Mouse (Mus musculus) lung, embryonic 15.5 days (tissue): ENCODE measurements at regions not wholly inside any gene's neighbourhood (a gene's known extent, or its start where the extent isn't known, plus 50 kb on each side); places are given as distances from the start of the nearest gene placed in this dataset.
"Not testable (repeated sequence)": the region's sequence is repeated elsewhere in the genome, so short reads cannot be mapped to it uniquely, and the experiment has no call there.

Experiments used
- ATAC-seq: fragments of 200-750 bp; cut with Nextera tagmentation; 2 replicates; pipeline ENCODE4 v1.8.0; 2017; ENCODE audit warnings: moderate number of reproducible peaks, borderline replicate concordance; ENCODE audit not compliant: low FRiP score, low TSS enrichment; ENCODE audit errors: extremely low read depth
- H3K27ac ChIP-seq: fragments of 300-500 bp; sonication (generic); 2 replicates; pipeline ENCODE4 v1.5.1; 2015; ENCODE audit warnings: moderate library complexity, mild to moderate bottlenecking, inconsistent platforms
- H3K27me3 ChIP-seq: fragments of 300-500 bp; sonication (generic); 2 replicates; pipeline ENCODE4 v1.6.1; 2015; ENCODE audit warnings: inconsistent platforms
- H3K36me3 ChIP-seq: fragments of 300-500 bp; sonication (generic); 2 replicates; pipeline ENCODE4 v1.6.1; 2015; ENCODE audit warnings: inconsistent platforms
- H3K4me1 ChIP-seq: fragments of 300-500 bp; sonication (generic); 2 replicates; pipeline ENCODE4 v1.6.1; 2015; ENCODE audit warnings: inconsistent platforms
- H3K4me2 ChIP-seq: fragments of 300-500 bp; sonication (generic); 2 replicates; pipeline ENCODE4 v1.6.1; 2015; ENCODE audit warnings: inconsistent platforms, mild to moderate bottlenecking, moderate library complexity
- H3K4me3 ChIP-seq: fragments of 300-500 bp; sonication (generic); 2 replicates; pipeline ENCODE4 v1.5.1; 2015; ENCODE audit warnings: mild to moderate bottlenecking, inconsistent platforms
- H3K9ac ChIP-seq: fragments of 300-500 bp; sonication (generic); 2 replicates; pipeline ENCODE4 v1.6.1; 2015; ENCODE audit warnings: inconsistent platforms
- H3K9me3 ChIP-seq: fragments of 300-500 bp; sonication (generic); 2 replicates; pipeline ENCODE4 v1.6.1; 2016; ENCODE audit warnings: inconsistent platforms
- WGBS: fragments of 180-500 bp; shearing (Covaris S2); methylation state at CpG from one replicate; pipeline ENCODE4 v1.1.7; 2015; 5-methylcytosine and 5-hydroxymethylcytosine counted together

- no peaks in the 10 kb centered on the region for H3K36me3 ChIP-seq
- no peaks in the 10 kb centered on the region for H3K4me1 ChIP-seq
- no peak overlapping the region for H3K4me2 ChIP-seq
- no peak overlapping the region for H3K4me3 ChIP-seq
- WGBS, result 33% methylated on average over 2 of the region's 2 CpGs
- no peak for ATAC-seq
- no peak overlapping the region for H3K27ac ChIP-seq
- no peaks in the 10 kb centered on the region for H3K27me3 ChIP-seq
- no peak overlapping the region for H3K9ac ChIP-seq
- no peaks in the 10 kb centered on the region for H3K9me3 ChIP-seq
Measured at GRCm38 (mm10) chr15:42100730-42101129, 1966.6 kb downstream of the 9330182O14Rik start.

- H3K4me3 ChIP-seq, result no peak overlapping the region
- H3K9ac ChIP-seq, result no peak overlapping the region
- no peaks in the 10 kb centered on the region for H3K36me3 ChIP-seq
- no peaks in the 10 kb centered on the region for H3K27me3 ChIP-seq
- no peak overlapping the region for H3K27ac ChIP-seq
- H3K4me1 ChIP-seq, result no peaks in the 10 kb centered on the region
- no peak for ATAC-seq
- H3K4me2 ChIP-seq, result no peak overlapping the region
- no peaks in the 10 kb centered on the region for H3K9me3 ChIP-seq
- WGBS, result 66% methylated on average over 2 of the region's 2 CpGs
Measured at GRCm38 (mm10) chr15:42104816-42105215, 1970.7 kb downstream of the 9330182O14Rik start.

- Histone ChIP-seq H3K9ac (no peak overlapping the region), H3K9me3 (no peaks in the 10 kb centered on the region), H3K4me3 (no peak overlapping the region), H3K27me3 (no peaks in the 10 kb centered on the region), H3K36me3 (no peaks in the 10 kb centered on the region), H3K4me2 (no peak overlapping the region), H3K27ac (no peak overlapping the region), H3K4me1 (no peaks in the 10 kb centered on the region)
- no peak for ATAC-seq
Measured at GRCm38 (mm10) chr15:42107106-42107505, 1972.9 kb downstream of the 9330182O14Rik start.

GRCm38 (mm10) chr15:42111811-42112210 lies 1977.6 kb downstream of the 9330182O14Rik start:
- Histone ChIP-seq H3K9ac (no peak overlapping the region), H3K27ac (no peak overlapping the region), H3K27me3 (no peaks in the 10 kb centered on the region), H3K4me2 (no peak overlapping the region), H3K4me1 (no peaks in the 10 kb centered on the region), H3K4me3 (no peak overlapping the region), H3K9me3 (no peaks in the 10 kb centered on the region), H3K36me3 (no peaks in the 10 kb centered on the region)
- no peak for ATAC-seq
- 55% methylated on average over 5 of the region's 5 CpGs for WGBS

- ATAC-seq, result no peak
- no peak overlapping the region for H3K4me3 ChIP-seq
- WGBS, result 82% methylated on average over 1 of the region's 1 CpGs
- no peak overlapping the region for H3K4me2 ChIP-seq
- no peaks in the 10 kb centered on the region for H3K36me3 ChIP-seq
- H3K9me3 ChIP-seq, result no peaks in the 10 kb centered on the region
- H3K27ac ChIP-seq, result no peak overlapping the region
- H3K4me1 ChIP-seq, result no peaks in the 10 kb centered on the region
- H3K27me3 ChIP-seq, result no peaks in the 10 kb centered on the region
- no peak overlapping the region for H3K9ac ChIP-seq
Measured at GRCm38 (mm10) chr15:42127471-42127870, 1993.3 kb downstream of the 9330182O14Rik start.

- 58% methylated on average over 3 of the region's 3 CpGs for WGBS
- Histone ChIP-seq H3K4me2 (no peak overlapping the region), H3K27ac (no peak overlapping the region), H3K9ac (no peak overlapping the region), H3K27me3 (no peaks in the 10 kb centered on the region), H3K4me1 (no peaks in the 10 kb centered on the region), H3K9me3 (no peaks in the 10 kb centered on the region), H3K4me3 (no peak overlapping the region), H3K36me3 (no peaks in the 10 kb centered on the region)
- no peak for ATAC-seq
Measured at GRCm38 (mm10) chr15:42128976-42129375, 1994.8 kb downstream of the 9330182O14Rik start.

GRCm38 (mm10) chr15:42166546-42166945 lies 2032.4 kb downstream of the 9330182O14Rik start:
- Histone ChIP-seq H3K27me3 (no peaks in the 10 kb centered on the region), H3K36me3 (no peaks in the 10 kb centered on the region), H3K4me1 (no peaks in the 10 kb centered on the region), H3K4me2 (no peak overlapping the region), H3K27ac (no peak overlapping the region), H3K9ac (no peak overlapping the region), H3K4me3 (no peak overlapping the region), H3K9me3 (no peaks in the 10 kb centered on the region)
- no peak for ATAC-seq

GRCm38 (mm10) chr15:42177766-42178165 lies 2043.6 kb downstream of the 9330182O14Rik start:
- not testable (repeated sequence) for H3K9ac ChIP-seq, H3K4me2 ChIP-seq, H3K4me1 ChIP-seq, H3K27ac ChIP-seq, H3K4me3 ChIP-seq, H3K9me3 ChIP-seq, ATAC-seq, H3K27me3 ChIP-seq, H3K36me3 ChIP-seq
- WGBS, result 73% methylated on average over 1 of the region's 1 CpGs

- H3K4me1 ChIP-seq, result no peaks in the 10 kb centered on the region
- H3K27ac ChIP-seq, result no peak overlapping the region
- H3K9me3 ChIP-seq, result no peaks in the 10 kb centered on the region
- no peak overlapping the region for H3K4me2 ChIP-seq
- H3K27me3 ChIP-seq, result no peaks in the 10 kb centered on the region
- 32% methylated on average over 5 of the region's 5 CpGs for WGBS
- no peaks in the 10 kb centered on the region for H3K36me3 ChIP-seq
- H3K4me3 ChIP-seq, result no peak overlapping the region
- no peak overlapping the region for H3K9ac ChIP-seq
- peak; percentile 67; the same call in 1 of the 2 replicates for ATAC-seq
Measured at GRCm38 (mm10) chr15:42207187-42207846, 2073.2 kb downstream of the 9330182O14Rik start.

- 90% methylated on average over 11 of the region's 11 CpGs for WGBS
- Histone ChIP-seq H3K27ac (no peak overlapping the region), H3K4me3 (no peak overlapping the region)
Measured at GRCm38 (mm10) chr15:42219496-42219895, 2085.3 kb downstream of the 9330182O14Rik start.

GRCm38 (mm10) chr15:42220005-42220404 lies 2085.8 kb downstream of the 9330182O14Rik start:
- Histone ChIP-seq H3K36me3 (no peaks in the 10 kb centered on the region), H3K27me3 (no peaks in the 10 kb centered on the region), H3K4me2 (no peak overlapping the region), H3K9ac (no peak overlapping the region), H3K4me3 (no peak overlapping the region), H3K4me1 (no peaks in the 10 kb centered on the region), H3K9me3 (no peaks in the 10 kb centered on the region), H3K27ac (no peak overlapping the region)
- ATAC-seq, result no peak
- 79% methylated on average over 3 of the region's 3 CpGs for WGBS

More at GRCm38 (mm10) chr15:42219496-42219895, 2085.3 kb downstream of the 9330182O14Rik start:
- ATAC-seq, result no peak
- H3K9me3 ChIP-seq, result no peaks in the 10 kb centered on the region
- no peaks in the 10 kb centered on the region for H3K4me1 ChIP-seq
- no peaks in the 10 kb centered on the region for H3K36me3 ChIP-seq
- H3K27me3 ChIP-seq, result no peaks in the 10 kb centered on the region
- H3K9ac ChIP-seq, result no peak overlapping the region
- H3K4me2 ChIP-seq, result no peak overlapping the region

- WGBS, result 23% methylated on average over 1 of the region's 1 CpGs
- Histone ChIP-seq H3K36me3 (no peaks in the 10 kb centered on the region), H3K9me3 (no peaks in the 10 kb centered on the region), H3K4me1 (no peaks in the 10 kb centered on the region), H3K27ac (no peak overlapping the region), H3K27me3 (no peaks in the 10 kb centered on the region), H3K4me3 (no peak overlapping the region), H3K9ac (no peak overlapping the region), H3K4me2 (no peak overlapping the region)
- no peak for ATAC-seq
Measured at GRCm38 (mm10) chr15:42225006-42225405, 2090.8 kb downstream of the 9330182O14Rik start.

- WGBS, result 53% methylated on average over 3 of the region's 3 CpGs
- Histone ChIP-seq H3K27ac (no peak overlapping the region), H3K4me1 (no peaks in the 10 kb centered on the region), H3K4me2 (no peak overlapping the region), H3K36me3 (no peaks in the 10 kb centered on the region), H3K4me3 (no peak overlapping the region), H3K27me3 (no peaks in the 10 kb centered on the region), H3K9me3 (0 out of 2 replicates have a peak, but pooled peaks cover 3% of the 10 kb centered on the region), H3K9ac (no peak overlapping the region)
- ATAC-seq, result no peak
Measured at GRCm38 (mm10) chr15:42231692-42232091, 2097.5 kb downstream of the 9330182O14Rik start.
